Mouse (Mus musculus) left cerebral cortex, adult 9 months (tissue): ENCODE measurements at regions not wholly inside any gene's neighbourhood (a gene's known extent, or its start where the extent isn't known, plus 50 kb on each side); places are given as distances from the start of the nearest gene placed in this dataset.
"Not testable (repeated sequence)": the region's sequence is repeated elsewhere in the genome, so short reads cannot be mapped to it uniquely, and the experiment has no call there.

Experiments
- DNase-seq, 2 experiments: peaks; one replicate each; pipeline ENCODE4 v3.0.0; 2022; ENCODE audit warnings: low spot score in 2 of 2

GRCm38 (mm10) chr3:152040751-152041150 lies 125.3 kb downstream of the Gipc2 start:
- no peak for DNase-seq

- DNase-seq, result not testable (repeated sequence)
Observed at GRCm38 (mm10) chr3:152036819-152037218, 129.2 kb downstream of the Gipc2 start.

- no peak for DNase-seq
Observed at GRCm38 (mm10) chr3:152035416-152035815, 130.6 kb downstream of the Gipc2 start.

DNA sequence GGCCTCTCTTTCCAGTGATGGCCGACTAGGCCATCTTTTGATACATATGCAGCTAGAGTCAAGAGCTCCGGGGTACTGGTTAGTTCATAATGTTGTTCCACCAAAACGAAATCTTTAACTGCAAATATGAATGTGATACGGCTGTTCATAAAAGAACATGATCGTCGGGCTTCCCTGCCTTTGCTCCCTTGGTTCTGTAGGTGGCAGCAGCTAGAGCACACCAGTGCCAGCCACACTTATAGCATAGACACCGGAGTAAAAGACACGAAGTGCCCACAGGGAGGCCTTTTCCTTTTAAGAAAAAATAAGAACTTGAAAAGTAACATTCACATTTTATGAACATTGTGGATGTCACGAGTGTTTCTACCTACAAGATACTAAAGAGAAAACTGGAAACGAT lies 131.3 kb downstream of the Gipc2 start:
- DNase-seq, result no peak

GRCm38 (mm10) chr3:152034221-152034620 lies 131.8 kb downstream of the Gipc2 start:
- no peak for DNase-seq

DNA sequence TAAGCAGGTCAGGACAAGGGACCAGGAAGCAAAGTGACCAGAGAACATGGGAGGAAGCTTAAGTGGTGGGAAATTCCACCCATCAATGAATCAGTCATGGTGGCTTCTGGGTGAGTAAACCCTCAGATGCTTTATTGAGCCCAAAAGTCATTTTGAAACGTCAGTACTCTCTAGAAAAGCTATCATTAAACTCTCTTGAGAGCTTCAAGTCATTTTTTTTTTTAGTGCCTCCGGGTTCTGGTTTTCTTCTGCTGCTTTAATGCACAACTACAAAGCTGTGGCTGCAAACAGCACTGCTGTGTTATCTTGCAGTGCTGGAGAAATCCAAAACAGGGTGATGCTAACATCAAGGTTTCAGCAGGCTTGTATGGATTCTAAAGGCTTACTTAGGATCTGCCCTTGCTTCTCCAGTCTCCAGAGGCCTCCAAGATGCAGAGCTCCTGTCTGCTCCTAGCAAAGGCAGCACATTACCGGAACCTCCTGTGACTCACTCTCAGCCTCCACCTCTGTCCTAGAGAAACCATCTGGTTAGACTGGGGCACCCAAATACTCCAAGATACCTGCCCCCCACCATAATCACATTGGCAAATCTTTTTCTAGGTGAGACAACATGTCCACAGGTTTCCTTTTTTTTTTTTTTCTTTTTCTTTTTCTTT lies 133.2 kb downstream of the Gipc2 start:
- DNase-seq, result no peak

DNA sequence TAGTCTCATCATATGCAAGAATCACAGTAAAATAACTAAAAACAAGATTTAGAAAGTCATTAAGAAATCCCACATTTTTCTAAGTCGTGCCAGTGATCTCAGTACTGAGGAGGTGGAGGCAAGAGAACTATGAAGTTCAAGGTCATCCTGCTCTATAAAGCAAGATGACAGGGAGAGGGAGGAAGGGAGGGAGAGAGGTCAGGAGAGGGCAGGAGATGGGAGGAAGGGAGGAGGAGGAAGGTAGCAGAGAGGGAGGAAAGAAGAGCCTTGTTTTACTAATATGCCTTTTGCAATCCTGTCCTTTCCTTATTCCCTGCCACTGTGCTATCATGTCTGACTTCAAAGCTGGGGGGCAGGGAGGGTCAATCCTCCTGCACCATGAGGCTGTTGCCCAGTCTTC lies 137.3 kb downstream of the Gipc2 start:
- no peak for DNase-seq

DNA sequence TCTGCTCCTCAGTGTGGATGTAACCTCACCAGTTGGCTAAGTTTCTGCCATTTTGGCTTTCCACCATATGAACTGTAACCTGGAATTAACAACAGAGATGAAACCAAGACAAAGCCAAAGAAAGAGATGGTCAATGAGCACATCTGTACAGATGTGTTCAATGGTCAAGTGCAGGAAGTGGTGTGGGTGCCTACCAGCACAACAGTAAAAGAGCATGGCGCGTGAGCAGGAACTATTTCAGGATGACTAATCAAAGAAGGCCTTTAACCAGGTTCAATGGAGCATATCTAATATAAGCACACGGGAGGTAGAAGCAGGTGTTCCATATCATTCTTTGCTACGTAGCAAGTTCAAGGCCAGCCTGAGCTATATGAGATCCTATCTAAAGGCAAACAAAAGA lies 140.0 kb downstream of the Gipc2 start:
- DNase-seq, result no peak

- no peak for DNase-seq
Observed at GRCm38 (mm10) chr3:152025122-152025521, 140.9 kb downstream of the Gipc2 start.

DNA sequence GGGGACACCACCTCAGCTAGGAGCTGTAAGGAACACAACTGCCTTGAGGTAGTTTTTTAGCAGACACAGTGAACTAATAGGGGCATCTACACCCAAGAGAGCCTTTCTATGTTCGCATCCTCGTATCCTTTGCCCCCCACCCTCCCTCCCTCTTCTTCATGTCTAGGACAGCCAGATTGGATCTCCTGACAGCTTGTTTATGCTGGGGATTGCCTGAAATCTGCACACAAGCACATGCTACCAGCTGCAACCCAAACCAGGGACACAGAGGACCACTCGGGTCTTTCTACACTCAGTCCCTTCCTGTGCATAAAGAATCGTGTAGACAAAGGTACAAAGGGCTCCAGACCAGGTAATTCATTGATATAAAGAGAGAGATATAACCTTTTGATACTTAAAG lies 159.3 kb downstream of the Gipc2 start:
- DNase-seq, result no peak

- no peak for DNase-seq
Observed at GRCm38 (mm10) chr3:152005366-152006025, 160.5 kb downstream of the Gipc2 start.

DNA sequence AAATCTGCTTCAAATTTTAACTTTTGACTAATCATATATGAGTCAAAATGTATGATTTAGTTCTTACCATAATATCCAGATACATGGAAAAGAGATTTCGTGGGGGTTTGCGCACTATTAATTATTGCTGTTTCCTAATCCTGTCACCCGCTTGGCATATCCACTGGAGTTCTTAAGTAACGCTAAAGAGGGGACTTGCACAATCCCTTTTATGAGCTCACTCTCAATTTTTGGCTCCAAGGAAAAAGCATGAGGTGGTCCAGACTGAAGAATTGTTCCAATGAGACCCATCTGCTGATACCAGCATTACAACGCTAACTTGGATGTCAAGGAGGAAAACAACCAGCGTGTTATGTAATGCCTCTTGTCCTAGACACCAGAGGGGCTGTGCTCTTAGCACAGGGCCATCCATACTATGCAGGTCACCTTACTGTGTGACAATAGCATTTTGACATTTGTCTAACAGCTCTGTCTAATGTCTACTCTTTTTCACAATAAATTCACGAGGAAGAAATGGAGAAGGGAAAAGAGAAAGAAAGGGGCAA lies 161.5 kb downstream of the Gipc2 start:
- no peak for DNase-seq

GRCm38 (mm10) chr3:151997534-151998107 lies 160.2 kb upstream of the Ptgfr start:
- DNase-seq, result peak; percentile 36 to 60

- DNase-seq, result no peak
Observed at GRCm38 (mm10) chr3:151997111-151997510, 159.7 kb upstream of the Ptgfr start.

- DNase-seq, result no peak
Observed at GRCm38 (mm10) chr3:151988221-151988620, 150.8 kb upstream of the Ptgfr start.

GRCm38 (mm10) chr3:151978136-151978535 lies 140.7 kb upstream of the Ptgfr start:
- DNase-seq, result no peak

- no peak for DNase-seq
Observed at GRCm38 (mm10) chr3:151977651-151978050, 140.2 kb upstream of the Ptgfr start.

DNA sequence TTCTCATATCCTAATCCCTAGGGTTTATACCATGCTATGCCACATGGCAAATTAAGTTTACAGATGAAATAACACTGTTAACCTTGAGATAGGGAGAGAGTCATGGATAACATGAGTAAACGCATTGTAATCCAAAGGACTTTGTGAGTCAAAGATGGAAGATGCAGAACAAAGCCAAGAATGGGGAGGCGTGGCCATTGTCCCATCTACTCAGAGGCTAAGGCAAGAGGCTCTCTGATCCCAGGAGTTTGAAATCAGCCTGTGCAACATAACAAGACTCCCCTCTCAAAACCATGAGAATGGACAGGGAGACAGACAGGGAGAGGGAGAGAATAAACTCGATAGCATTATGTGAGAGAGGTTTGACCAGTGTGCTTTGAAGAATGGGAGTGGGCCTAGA lies 112.4 kb upstream of the Ptgfr start:
- no peak for DNase-seq

DNA sequence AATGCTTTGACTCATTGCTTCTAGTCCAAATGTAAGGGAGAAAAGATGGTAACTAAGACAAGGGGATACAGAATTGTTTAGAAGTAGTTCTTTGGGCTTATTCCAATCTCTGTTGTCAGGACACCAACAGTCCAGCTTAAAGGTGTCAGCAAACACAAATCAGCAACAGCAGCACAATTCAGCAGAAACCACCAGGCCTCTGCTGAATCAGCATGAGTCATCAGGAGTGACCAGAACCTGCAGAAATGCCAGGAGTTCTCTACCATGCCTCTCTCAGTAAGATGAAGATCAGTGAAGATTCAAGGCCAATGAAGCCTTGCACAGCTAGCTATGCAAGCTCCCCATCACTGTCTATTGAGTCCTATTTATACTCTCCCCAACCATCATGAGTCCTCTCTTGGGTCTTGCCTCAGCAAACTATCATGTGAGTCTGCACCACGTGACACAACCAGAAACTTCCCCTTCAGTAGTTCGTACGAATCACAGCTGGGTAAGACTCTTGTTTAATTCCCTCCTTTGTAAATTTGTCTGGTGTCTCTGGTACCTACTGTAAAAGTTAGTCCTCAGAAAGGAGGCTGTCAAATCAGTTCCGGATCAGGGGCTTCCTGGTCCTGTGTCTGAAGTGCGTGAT lies 110.7 kb upstream of the Ptgfr start:
- DNase-seq, result no peak

- no peak for DNase-seq
Observed at GRCm38 (mm10) chr3:151945916-151946315, 108.5 kb upstream of the Ptgfr start.

DNA sequence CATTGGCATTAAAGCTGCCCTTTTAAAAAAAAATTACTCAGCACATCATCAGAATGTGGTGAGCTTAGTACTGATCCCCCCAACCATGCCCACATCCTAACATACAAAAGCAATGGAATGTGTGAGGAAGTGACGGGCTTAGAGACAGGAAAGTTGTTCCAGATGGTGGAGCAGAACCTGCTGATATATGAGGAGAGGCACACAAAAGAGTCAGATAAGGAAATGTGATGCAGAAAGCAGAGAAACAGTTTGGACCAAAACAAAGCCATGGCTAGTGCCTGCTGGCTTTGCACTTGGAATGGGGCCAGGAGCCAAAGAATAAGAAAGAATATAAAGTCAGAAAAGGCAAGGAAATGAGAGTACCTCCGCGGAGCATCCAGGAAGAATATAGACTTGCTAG lies 106.1 kb upstream of the Ptgfr start:
- no peak for DNase-seq

DNA sequence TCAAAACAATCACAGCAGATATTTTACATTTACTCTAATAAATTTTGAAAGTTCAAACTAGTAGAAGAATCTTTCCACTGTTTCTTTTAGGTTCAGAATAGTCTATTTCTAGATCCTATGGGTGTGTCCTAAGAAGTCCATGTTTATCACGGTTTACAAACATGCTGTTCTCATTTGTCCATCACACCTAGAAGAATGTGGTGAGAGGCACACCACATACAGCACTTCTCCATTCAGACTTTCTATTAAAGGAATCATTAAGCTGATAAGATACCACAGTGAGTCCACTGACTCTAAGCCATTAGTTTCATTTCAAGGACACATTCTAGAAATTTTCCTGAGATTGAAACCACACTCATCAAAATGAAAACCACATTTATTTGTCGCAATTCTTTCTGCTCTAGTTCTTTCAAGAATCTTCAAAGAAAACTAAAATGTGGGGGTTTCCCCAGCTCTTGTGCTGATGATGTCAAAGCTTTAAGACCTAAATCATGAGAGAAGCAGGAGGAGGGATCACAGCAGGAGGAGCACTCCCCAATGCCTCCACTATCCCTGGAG lies 101.1 kb upstream of the Ptgfr start:
- DNase-seq, result no peak
